In the genomic region with DNA sequence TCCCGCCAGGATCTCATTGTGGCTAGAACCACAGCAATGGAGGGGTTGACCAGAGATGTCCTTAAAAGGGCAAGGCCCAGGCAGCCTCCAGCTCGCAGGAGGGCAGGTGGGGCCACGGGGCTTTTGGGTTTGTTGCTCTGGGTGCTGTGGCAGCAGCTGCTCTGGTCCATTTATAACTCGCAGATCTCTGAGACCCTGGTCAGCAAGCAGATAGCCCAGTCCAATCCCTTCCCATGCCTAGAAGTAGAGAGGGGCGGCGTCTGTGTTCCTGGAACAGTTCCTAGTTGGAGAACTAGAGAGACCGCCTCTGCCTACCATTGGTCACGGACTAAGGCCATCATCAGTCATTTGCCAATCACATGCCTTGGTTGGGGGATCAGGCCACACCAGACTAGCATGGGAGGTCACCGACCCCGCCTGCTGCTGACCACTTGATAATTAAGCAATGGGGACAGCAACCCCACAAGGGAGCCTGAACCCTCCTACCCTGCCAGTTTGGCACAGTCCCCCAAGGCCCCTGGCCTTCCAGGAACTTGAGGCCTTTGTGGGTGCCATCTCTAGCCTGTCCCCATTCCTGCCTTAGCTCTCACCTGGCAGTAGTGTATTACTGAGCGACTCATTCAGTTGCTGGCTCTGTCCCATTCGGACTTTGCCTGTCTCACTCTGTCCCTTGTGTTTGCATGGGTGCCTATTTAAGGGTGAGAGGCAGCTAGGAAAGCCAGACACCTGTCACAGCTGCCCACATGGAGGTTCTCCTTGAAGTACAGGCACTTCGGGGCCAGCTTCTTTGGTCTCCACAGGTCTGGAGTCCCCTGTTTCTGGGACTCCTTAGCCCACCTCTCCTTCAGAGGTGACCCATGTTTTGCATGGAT, we compare ENCODE assay signal across 10 mouse cellular contexts.
DNase-seq lines count a peak whose midpoint lies in the region; ATAC-seq and TF ChIP-seq lines count a peak whose summit lies in the region.
"Had no signal": no experiment of that assay in that cellular context is flagged by ENCODE, and none has a peak within 500 bp of the region (broad histone marks: within the 10 kb centered on the region; RNA-seq: fewer than 3 reads in every experiment).

No protein-coding gene starts in this region.

- no peaks in the 10 kb centered on the region for H3K36me3 ChIP-seq in heart, adult 2 months (ENCODE audit: control insufficient read depth, insufficient read depth, low read length)
- H3K36me3 ChIP-seq in limb, embryonic 11.5 days (ENCODE audit: control insufficient read depth, insufficient read depth, low read length): no peaks in the 10 kb centered on the region

- no peak for TF ChIP-seq CTCF in heart, adult 2 months (IDR thresholded peaks at IDR 0.05)

- H3K27me3 ChIP-seq in heart, adult 2 months (ENCODE audit: control insufficient read depth, insufficient read depth, low read length): no peaks in the 10 kb centered on the region
- no peaks in the 10 kb centered on the region for H3K27me3 ChIP-seq in limb, embryonic 11.5 days (ENCODE audit: control insufficient read depth, insufficient read depth, low read length)
- H3K27me3 ChIP-seq: CH12.LX had no signal

- ATAC-seq in limb, embryonic 11.5 days (ENCODE audit: insufficient number of reproducible peaks, low FRiP score, low TSS enrichment, low read depth): 0 out of 2 replicates have a peak, but pooled peaks have one; percentile 51
- ATAC-seq in granulocyte monocyte progenitor cell, adult 5-6 weeks (replicated peaks; ENCODE audit: poor library complexity, severe bottlenecking): no peak

- intact Hi-C loops in heart, adult 2 months (cut with DNase I): loop anchor here (2.0 kb wide), 1 partner anchor 23 kb away; no protein-coding TSS in a partner anchor
- intact Hi-C loops in heart, postnatal 36 days (cut with DNase I): loop anchor here (2.0 kb wide), 2 partner anchors 23 to 73 kb away; no protein-coding TSS in a partner anchor
- intact Hi-C loops in left cerebral cortex, postnatal 10 days (cut with DNase I): no loop called here

- peak overlapping the region; percentile 92 for H3K27ac ChIP-seq in heart, adult 2 months
- no peak overlapping the region for H3K27ac ChIP-seq in limb, embryonic 11.5 days (replicated peaks; ENCODE audit: low read depth, low read length)

- no peak overlapping the region for H3K9ac ChIP-seq in heart, adult 2 months (ENCODE audit: low read depth, low read length)
- no peak overlapping the region for H3K9ac ChIP-seq in limb, embryonic 11.5 days (ENCODE audit: low read length)

- H3K79me2 ChIP-seq in heart, adult 2 months (replicated peaks; ENCODE audit: control insufficient read depth, insufficient read depth, low read length): no peaks in the 10 kb centered on the region

- H3K4me2 ChIP-seq in limb, embryonic 11.5 days (ENCODE audit: low read depth, severe bottlenecking): no peak overlapping the region

- TF ChIP-seq EP300 in heart, adult 2 months (IDR thresholded peaks at IDR 0.05; ENCODE audit: insufficient read depth, low read depth, low read length): no peak

- peaks cover 22% of the 10 kb centered on the region for H3K4me1 ChIP-seq in heart, adult 2 months (ENCODE audit: control insufficient read depth, insufficient read depth, low read length)
- H3K4me1 ChIP-seq in limb, embryonic 11.5 days (ENCODE audit: control insufficient read depth, insufficient read depth, low read length): peaks cover 5% of the 10 kb centered on the region; the same call in 1 of the 2 replicates

- 74% methylated on average over 13 of the region's 13 CpGs for WGBS in heart, adult 2 months
- WGBS in limb, embryonic 11.5 days: 48% methylated on average over 13 of the region's 13 CpGs

- no peak for TF ChIP-seq POLR2A in heart, adult 2 months (IDR thresholded peaks at IDR 0.05; ENCODE audit: insufficient read depth, low read depth, low read length)

- peak in 1 of 2 experiments; percentile 25 for DNase-seq in heart, adult 2 months
- no peak for DNase-seq in heart, postnatal 36 days
- peak; percentile 3 for DNase-seq in urinary bladder, postnatal 25 days (ENCODE audit: low spot score)
- no peak for DNase-seq in urinary bladder, adult 18-20 months (ENCODE audit: low spot score in 2 of 2)
- DNase-seq in limb, embryonic 11.5 days (ENCODE audit: low spot score): peak; percentile 35
- DNase-seq in left cerebral cortex, postnatal 10 days (ENCODE audit: extremely low spot score in 1 of 2, low spot score in 2 of 2): no peak
- no peak for DNase-seq in right cerebral cortex, postnatal 10 days (ENCODE audit: low spot score in 2 of 2)

- H3K4me3 ChIP-seq in heart, adult 2 months: no peak overlapping the region
- H3K4me3 ChIP-seq in limb, embryonic 11.5 days (ENCODE audit: low read depth, low read length): no peak overlapping the region
- H3K4me3 ChIP-seq: layer of hippocampus, adult 2 months had no signal

- H3K9me3 ChIP-seq in limb, embryonic 11.5 days (ENCODE audit: control insufficient read depth, low read length): no peaks in the 10 kb centered on the region

Comparison
In these comparisons a context has a peak if more than half of its experiments do, and no peak if none do; other contexts are left out.
1. DNase-seq: peak in urinary bladder, postnatal 25 days (single experiment) and limb, embryonic 11.5 days (single experiment); none in heart, postnatal 36 days (0 of 2), urinary bladder, adult 18-20 months (0 of 2), left cerebral cortex, postnatal 10 days (0 of 2) and right cerebral cortex, postnatal 10 days (0 of 2).